Mouse (Mus musculus): ENCODE data around the gene Espn. TPM values are rescaled to one million over a fixed set of nuclear protein-coding genes. Genes with fewer than 3 reads are reported as not detected.
A peak's percentile ranks its signal among the peaks of the same experiment; 100 is the strongest.

Gene Espn
- polyA plus RNA-seq, 1 experiment from 2014 or later: 0.76 TPM

DNA sequence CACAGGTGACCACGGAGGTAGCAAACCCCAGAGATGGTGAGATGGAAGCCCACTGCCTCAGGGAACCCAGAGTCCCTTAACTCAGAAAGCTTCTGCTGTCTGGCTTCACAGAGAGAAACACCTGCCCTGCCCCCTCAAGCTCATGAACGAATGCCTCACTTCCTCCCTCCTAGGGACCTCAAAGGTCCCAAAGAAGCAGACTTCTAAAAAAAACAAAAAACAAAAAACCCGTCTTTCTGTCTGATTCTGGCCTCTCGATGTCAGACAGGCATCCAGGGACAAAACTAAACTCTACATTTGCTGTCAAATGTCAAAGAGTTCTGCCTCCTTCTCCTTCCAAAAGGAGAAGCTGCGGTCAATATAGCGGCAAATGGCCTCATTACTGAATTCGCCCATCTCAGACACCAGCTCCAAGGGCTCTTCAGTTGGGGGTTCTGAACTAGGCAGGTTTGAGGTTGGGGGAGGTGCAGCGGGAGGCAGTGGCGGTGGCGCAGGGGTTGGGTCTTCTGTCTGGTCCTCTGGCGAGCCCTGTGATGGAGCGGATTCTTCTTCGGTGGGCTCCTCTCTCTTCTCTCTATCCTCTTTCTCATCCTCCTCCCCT lies 27.7 kb downstream of the Espn start:
- peaks cover 28 to 38% of the 10 kb centered on the region in 2 experiments; a peak in 3 of 4 replicates for H3K4me1 ChIP-seq (ENCODE audit: control insufficient read depth in 2 of 2, insufficient read depth in 2 of 2, low read length in 2 of 2)
- no peak overlapping the region for H3K9ac ChIP-seq (ENCODE audit: low read length)
- peak overlapping the region; percentile 25 to 26; a peak in 2 of 4 replicates for H3K4me3 ChIP-seq (ENCODE audit: control insufficient read depth in 1 of 2, insufficient read depth in 1 of 2, low read depth in 1 of 2, low read length in 2 of 2)
- no peak for ATAC-seq (ENCODE audit: insufficient number of reproducible peaks, insufficient read depth, low FRiP score, low read depth)
- peaks cover 98% of the 10 kb centered on the region for H3K27me3 ChIP-seq (ENCODE audit: control insufficient read depth, insufficient read depth, low read length)
- no peak overlapping the region for H3K27ac ChIP-seq (replicated peaks in 1 of 2; ENCODE audit: control insufficient read depth in 1 of 2, insufficient read depth in 1 of 2, low read depth in 2 of 2, low read length in 2 of 2)
- no peaks in the 10 kb centered on the region for H3K36me3 ChIP-seq (ENCODE audit: control insufficient read depth, insufficient read depth, low read length)
- H3K4me2 ChIP-seq (ENCODE audit: low read length): peak overlapping the region; percentile 63
- WGBS: 17% methylated on average over 13 of the region's 13 CpGs
- no peaks in the 10 kb centered on the region for H3K9me3 ChIP-seq (ENCODE audit: control insufficient read depth, low read length)

DNA sequence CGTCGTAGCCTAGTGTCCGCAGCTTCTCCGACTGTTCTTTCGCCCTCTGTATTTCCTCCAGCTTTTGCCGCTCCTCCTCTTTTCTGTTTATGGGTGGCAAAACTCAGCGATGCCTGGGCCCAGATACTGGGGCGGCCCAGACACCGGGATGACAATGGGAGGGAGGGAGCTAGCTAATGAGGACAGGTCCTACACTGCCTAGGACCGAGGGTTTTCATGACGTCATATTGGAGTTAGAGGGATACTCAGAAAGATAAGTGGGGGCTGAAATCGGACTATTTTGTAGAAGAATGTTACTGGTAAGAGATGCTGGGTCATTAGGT lies 31.0 kb downstream of the Espn start:
- H3K27me3 ChIP-seq (ENCODE audit: control insufficient read depth, insufficient read depth, low read length): peaks cover 96% of the 10 kb centered on the region
- no peaks in the 10 kb centered on the region for H3K36me3 ChIP-seq (ENCODE audit: control insufficient read depth, insufficient read depth, low read length)
- peaks cover 26 to 34% of the 10 kb centered on the region in 2 experiments; a peak in 3 of 4 replicates for H3K4me1 ChIP-seq (ENCODE audit: control insufficient read depth in 2 of 2, insufficient read depth in 2 of 2, low read length in 2 of 2)
- 0% methylated on average over 12 of the region's 12 CpGs for WGBS
- peak overlapping the region; percentile 24 to 32; a peak in 3 of 4 replicates for H3K4me3 ChIP-seq (ENCODE audit: control insufficient read depth in 1 of 2, insufficient read depth in 1 of 2, low read depth in 1 of 2, low read length in 2 of 2)
- no peak overlapping the region for H3K27ac ChIP-seq (replicated peaks in 1 of 2; ENCODE audit: control insufficient read depth in 1 of 2, insufficient read depth in 1 of 2, low read depth in 2 of 2, low read length in 2 of 2)
- peak overlapping the region; percentile 42; the same call in 1 of the 2 replicates for H3K9ac ChIP-seq (ENCODE audit: low read length)
- H3K4me2 ChIP-seq (ENCODE audit: low read length): peak overlapping the region; percentile 61
- no peak for ATAC-seq (ENCODE audit: insufficient number of reproducible peaks, insufficient read depth, low FRiP score, low read depth)
- H3K9me3 ChIP-seq (ENCODE audit: control insufficient read depth, low read length): no peaks in the 10 kb centered on the region

DNA sequence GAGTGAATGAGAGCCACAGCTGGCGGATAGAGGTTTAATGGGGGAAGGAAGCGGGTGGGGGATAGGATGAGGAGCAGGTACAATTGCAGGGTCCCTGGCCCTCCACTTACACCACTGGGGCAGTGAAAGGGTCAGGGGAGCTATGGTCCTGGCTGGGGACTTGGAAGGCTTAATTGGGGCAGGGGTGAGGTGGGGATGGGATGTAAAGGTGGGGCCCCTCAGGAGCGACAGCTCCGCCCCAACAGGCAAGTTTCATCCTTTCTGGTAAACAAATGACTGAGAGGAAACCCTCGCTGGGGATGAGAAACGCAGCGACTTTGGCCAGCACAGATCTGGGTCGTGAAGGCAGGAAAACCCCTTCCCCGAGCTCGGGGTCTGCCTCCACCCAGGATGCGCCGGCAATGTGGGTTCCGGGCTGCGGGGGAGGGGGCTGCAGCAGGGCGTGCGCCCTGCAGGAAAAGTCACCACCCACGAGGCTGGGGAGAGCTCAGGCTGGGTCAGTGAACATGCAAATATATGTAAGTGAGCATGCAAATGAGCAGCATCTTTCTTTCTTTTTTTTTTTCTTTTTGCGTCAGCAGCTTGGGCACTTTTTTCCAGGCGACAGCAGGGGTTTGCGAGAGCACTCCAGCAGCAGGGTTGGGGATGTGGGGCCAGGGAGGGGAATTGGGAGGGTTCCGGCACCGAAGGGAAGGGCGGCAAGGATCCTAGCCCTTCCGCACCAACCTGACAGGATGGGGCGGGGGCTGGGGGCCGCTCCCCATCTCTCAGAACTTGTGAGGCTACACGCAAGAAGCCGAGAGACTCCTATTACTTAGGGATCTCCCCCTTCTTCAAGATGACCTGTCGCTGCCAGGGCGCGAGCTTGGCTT lies 31.6 kb downstream of the Espn start:
- Histone ChIP-seq H3K36me3 (ENCODE audit: control insufficient read depth, insufficient read depth, low read length) (no peaks in the 10 kb centered on the region), H3K4me3 (ENCODE audit: control insufficient read depth in 1 of 2, insufficient read depth in 1 of 2, low read depth in 1 of 2, low read length in 2 of 2) (peak overlapping the region; percentile 24 to 32), H3K9me3 (ENCODE audit: control insufficient read depth, low read length) (no peaks in the 10 kb centered on the region), H3K4me2 (ENCODE audit: low read length) (peak overlapping the region; percentile 61), H3K27ac (replicated peaks in 1 of 2; ENCODE audit: control insufficient read depth in 1 of 2, insufficient read depth in 1 of 2, low read depth in 2 of 2, low read length in 2 of 2) (no peak overlapping the region), H3K9ac (ENCODE audit: low read length) (peak overlapping the region; percentile 42), H3K4me1 (ENCODE audit: control insufficient read depth in 2 of 2, insufficient read depth in 2 of 2, low read length in 2 of 2) (peaks cover 25 to 32% of the 10 kb centered on the region in 2 experiments; a peak in 3 of 4 replicates), H3K27me3 (ENCODE audit: control insufficient read depth, insufficient read depth, low read length) (peaks cover 91% of the 10 kb centered on the region)
- ATAC-seq (ENCODE audit: insufficient number of reproducible peaks, insufficient read depth, low FRiP score, low read depth): no peak
- 3% methylated on average over 30 of the region's 31 CpGs for WGBS

GRCm38 (mm10) chr4:152119396-152120292 lies 32.5 kb downstream of the Espn start:
- Histone ChIP-seq H3K27ac (replicated peaks in 1 of 2; ENCODE audit: control insufficient read depth in 1 of 2, insufficient read depth in 1 of 2, low read depth in 2 of 2, low read length in 2 of 2) (no peak overlapping the region), H3K4me1 (ENCODE audit: control insufficient read depth in 2 of 2, insufficient read depth in 2 of 2, low read length in 2 of 2) (peaks cover 19 to 27% of the 10 kb centered on the region in 2 experiments; a peak in 3 of 4 replicates), H3K4me3 (ENCODE audit: control insufficient read depth in 1 of 2, insufficient read depth in 1 of 2, low read depth in 1 of 2, low read length in 2 of 2) (peak overlapping the region in 1 of 2 experiments; percentile 23; a peak in 1 of 4 replicates), H3K9me3 (ENCODE audit: control insufficient read depth, low read length) (no peaks in the 10 kb centered on the region), H3K27me3 (ENCODE audit: control insufficient read depth, insufficient read depth, low read length) (peaks cover 91% of the 10 kb centered on the region), H3K4me2 (ENCODE audit: low read length) (peak overlapping the region; percentile 61), H3K9ac (ENCODE audit: low read length) (no peak overlapping the region), H3K36me3 (ENCODE audit: control insufficient read depth, insufficient read depth, low read length) (peaks cover 6% of the 10 kb centered on the region)
- WGBS: 7% methylated on average over 39 of the region's 39 CpGs
- no peak for ATAC-seq (ENCODE audit: insufficient number of reproducible peaks, insufficient read depth, low FRiP score, low read depth)

DNA sequence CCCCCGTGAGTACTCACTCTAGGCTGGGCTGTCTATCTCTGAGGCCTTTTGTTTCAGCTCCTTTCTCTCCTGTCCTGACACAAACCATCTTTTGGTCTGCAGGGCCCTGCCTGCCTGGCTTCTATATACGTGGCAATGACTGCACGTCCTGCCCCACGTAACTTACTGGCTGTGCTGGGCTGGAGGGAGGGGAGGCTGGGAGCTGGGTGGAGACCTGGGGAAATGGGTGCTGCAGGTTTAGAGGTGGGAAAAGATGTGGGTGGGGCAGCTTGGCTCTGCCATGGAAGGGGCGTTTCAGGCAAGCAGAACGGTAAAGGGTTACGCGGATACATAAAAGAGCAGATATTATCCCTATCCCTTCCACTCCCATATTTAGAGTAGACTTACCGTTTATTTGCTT lies 34.6 kb downstream of the Espn start:
- ATAC-seq (ENCODE audit: insufficient number of reproducible peaks, insufficient read depth, low FRiP score, low read depth): no peak
- H3K27ac ChIP-seq (replicated peaks in 1 of 2; ENCODE audit: control insufficient read depth in 1 of 2, insufficient read depth in 1 of 2, low read depth in 2 of 2, low read length in 2 of 2): no peak overlapping the region
- no peaks in the 10 kb centered on the region for H3K9me3 ChIP-seq (ENCODE audit: control insufficient read depth, low read length)
- H3K27me3 ChIP-seq (ENCODE audit: control insufficient read depth, insufficient read depth, low read length): peaks cover 81% of the 10 kb centered on the region
- WGBS: 64% methylated on average over 9 of the region's 9 CpGs
- no peak overlapping the region for H3K9ac ChIP-seq (ENCODE audit: low read length)
- H3K4me3 ChIP-seq (ENCODE audit: control insufficient read depth in 1 of 2, insufficient read depth in 1 of 2, low read depth in 1 of 2, low read length in 2 of 2): no peak overlapping the region
- H3K4me2 ChIP-seq (ENCODE audit: low read length): no peak overlapping the region
- peaks cover 26% of the 10 kb centered on the region for H3K36me3 ChIP-seq (ENCODE audit: control insufficient read depth, insufficient read depth, low read length)
- H3K4me1 ChIP-seq (ENCODE audit: control insufficient read depth in 2 of 2, insufficient read depth in 2 of 2, low read length in 2 of 2): peaks cover 19 to 25% of the 10 kb centered on the region in 2 experiments; a peak in 3 of 4 replicates

DNA sequence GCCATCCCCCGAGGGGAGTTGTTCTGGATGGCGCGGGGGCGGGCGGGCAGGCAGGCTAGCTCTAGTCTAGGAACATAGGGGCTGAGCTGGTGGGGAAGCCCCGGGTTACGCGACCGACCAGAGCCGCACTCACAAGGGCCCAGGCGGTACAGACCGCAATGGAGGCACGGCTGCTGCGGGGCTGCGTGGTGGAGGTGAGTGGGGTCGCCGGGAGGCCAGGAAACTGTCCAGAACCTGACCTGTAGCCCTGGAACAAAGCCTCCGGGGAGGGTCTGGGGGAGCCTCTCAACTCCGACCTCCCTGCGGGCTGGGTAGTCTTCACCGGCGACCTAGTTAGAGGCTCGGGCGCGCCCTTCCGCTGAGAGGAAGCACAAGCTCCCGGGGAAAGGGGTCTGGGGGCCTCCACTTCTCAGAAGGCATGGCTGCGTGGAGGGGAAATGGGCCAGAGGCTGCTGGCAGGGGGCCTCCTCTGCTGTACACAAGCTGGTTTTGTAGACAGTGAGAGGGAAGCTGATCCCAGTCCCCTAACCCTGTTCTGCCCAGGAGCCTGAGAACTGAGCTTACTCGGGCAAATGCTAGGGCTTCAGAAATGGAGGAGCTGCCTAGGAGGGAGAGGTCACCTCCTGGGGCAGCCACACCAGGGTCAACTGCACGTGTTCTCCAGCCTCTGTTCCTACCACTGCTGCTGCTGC lies 36.1 kb downstream of the Espn start, which contains the start of gene Tnfrsf25:
TSS of gene Tnfrsf25 (plus strand) at position 14 of the 692 bp plus-strand sequence.
- ATAC-seq (ENCODE audit: insufficient number of reproducible peaks, insufficient read depth, low FRiP score, low read depth): peak; percentile 16; the same call in 1 of the 2 replicates

More for the DNA sequence above, 36.1 kb downstream of the Espn start, which contains the start of gene Tnfrsf25:
- Histone ChIP-seq H3K4me1 (ENCODE audit: control insufficient read depth in 2 of 2, insufficient read depth in 2 of 2, low read length in 2 of 2) (peaks cover 18 to 25% of the 10 kb centered on the region in 2 experiments; a peak in 3 of 4 replicates), H3K4me2 (ENCODE audit: low read length) (peak within 1 kb of the TSS; percentile 57), H3K27me3 (ENCODE audit: control insufficient read depth, insufficient read depth, low read length) (peaks cover 66% of the 10 kb centered on the region), H3K9me3 (ENCODE audit: control insufficient read depth, low read length) (no peaks in the 10 kb centered on the region), H3K27ac (replicated peaks in 1 of 2; ENCODE audit: control insufficient read depth in 1 of 2, insufficient read depth in 1 of 2, low read depth in 2 of 2, low read length in 2 of 2) (no peak within 1 kb of the TSS), H3K9ac (ENCODE audit: low read length) (peak within 1 kb of the TSS; percentile 49; the same call in 1 of the 2 replicates), H3K4me3 (ENCODE audit: control insufficient read depth in 1 of 2, insufficient read depth in 1 of 2, low read depth in 1 of 2, low read length in 2 of 2) (peak within 1 kb of the TSS; percentile 15 to 25; a peak in 3 of 4 replicates), H3K36me3 (ENCODE audit: control insufficient read depth, insufficient read depth, low read length) (peaks cover 40% of the 10 kb centered on the region)
- 4% methylated on average over 30 of the region's 30 CpGs for WGBS

All from heart, embryonic 14.5 days (tissue).